Mouse (Mus musculus): ENCODE data around the gene Parn. TPM values are rescaled to one million over a fixed set of nuclear protein-coding genes. Genes with fewer than 3 reads are reported as not detected.

The Parn gene
- 9.3 and 15.1 TPM in 2 replicates for polyA plus RNA-seq (2012; rRNA removed)

DNA sequence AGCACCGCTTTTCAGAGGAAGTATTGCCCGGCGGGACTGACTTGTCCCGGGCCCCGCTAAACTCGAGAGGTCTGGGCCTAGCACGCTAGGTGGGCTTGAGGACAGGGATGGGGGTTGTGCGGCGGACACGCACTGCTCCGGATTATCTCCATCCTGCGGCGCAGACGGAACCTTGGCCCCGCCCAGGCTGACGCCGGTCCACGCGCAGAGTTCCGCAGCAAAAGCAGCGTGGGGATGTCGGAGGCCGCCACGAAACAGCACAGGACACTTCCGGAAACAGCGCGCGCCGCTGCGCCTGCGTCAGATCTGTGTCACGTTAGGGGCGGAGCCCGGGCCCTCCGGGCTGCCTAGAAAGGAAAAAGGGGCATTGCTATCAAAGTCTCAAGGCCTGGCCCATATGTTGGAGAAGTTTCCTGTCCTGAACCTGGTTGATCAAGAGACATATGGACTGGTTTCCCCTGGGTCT, at the start of gene Parn:
Parn (minus strand) TSS at position 293 of the 466 bp plus-strand sequence.
- Histone ChIP-seq H3K4me3 (replicated peaks; ENCODE audit: extremely low read depth, low read depth, low read length) (peak within 1 kb of the TSS; percentile 74), H3K4me1 (ENCODE audit: control insufficient read depth, insufficient read depth, low read length) (peaks cover 9% of the 10 kb centered on the region)
- WGBS, result under 1% methylated on average over 35 of the region's 35 CpGs
- TF ChIP-seq CTCF (IDR thresholded peaks at IDR 0.05; ENCODE audit: insufficient read depth, low read length), result no peak
- peak; percentile 89; the same call in 1 of the 2 replicates for TF ChIP-seq POLR2A (IDR thresholded peaks at IDR 0.05; ENCODE audit: borderline replicate concordance, extremely low read depth, low read depth, low read length)
- DNase-seq, result peak; percentile 93

DNA sequence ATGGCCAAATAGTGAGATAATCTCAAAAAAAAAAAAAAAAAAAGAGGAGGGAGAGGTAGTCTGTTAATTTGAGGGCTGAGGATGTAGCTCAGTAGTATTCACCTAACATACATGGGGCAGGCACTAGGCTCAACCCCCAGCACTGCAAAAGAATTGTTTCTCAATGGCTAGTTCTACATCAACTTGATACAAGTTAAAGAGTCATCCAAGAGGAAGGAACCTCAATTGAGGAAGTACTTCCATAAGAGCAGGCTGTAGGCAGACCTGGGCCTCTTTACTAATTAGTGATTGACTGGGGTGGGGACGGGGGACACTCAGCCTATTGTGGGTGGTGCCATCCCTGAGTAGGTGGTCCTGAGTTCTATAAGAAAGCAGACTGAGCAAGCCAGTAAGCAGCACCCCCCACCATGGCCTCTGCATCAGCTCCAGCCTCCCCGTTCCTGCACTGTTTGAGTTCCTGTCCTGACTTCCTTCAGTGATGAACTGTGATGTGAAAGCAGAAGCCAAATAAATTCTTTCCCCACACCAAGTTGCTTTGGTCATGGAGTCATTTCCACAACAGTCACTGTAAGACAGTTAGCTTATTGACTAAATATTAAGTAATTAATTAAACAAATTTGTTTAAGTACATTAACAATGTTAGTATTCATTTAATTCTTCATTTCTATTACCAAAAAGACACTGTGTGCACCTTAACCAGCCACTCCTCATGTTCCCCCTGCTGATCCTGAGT, 49.0 kb upstream of the Parn start:
- TF ChIP-seq CTCF (IDR thresholded peaks at IDR 0.05; ENCODE audit: insufficient read depth, low read length) (no peak), POLR2A (IDR thresholded peaks at IDR 0.05; ENCODE audit: borderline replicate concordance, extremely low read depth, low read depth, low read length) (no peak)
- WGBS, result 67% methylated on average over 2 of the region's 2 CpGs
- Histone ChIP-seq H3K4me1 (ENCODE audit: control insufficient read depth, insufficient read depth, low read length) (no peaks in the 10 kb centered on the region), H3K4me3 (replicated peaks; ENCODE audit: extremely low read depth, low read depth, low read length) (no peak overlapping the region)
- DNase-seq, result no peak

DNA sequence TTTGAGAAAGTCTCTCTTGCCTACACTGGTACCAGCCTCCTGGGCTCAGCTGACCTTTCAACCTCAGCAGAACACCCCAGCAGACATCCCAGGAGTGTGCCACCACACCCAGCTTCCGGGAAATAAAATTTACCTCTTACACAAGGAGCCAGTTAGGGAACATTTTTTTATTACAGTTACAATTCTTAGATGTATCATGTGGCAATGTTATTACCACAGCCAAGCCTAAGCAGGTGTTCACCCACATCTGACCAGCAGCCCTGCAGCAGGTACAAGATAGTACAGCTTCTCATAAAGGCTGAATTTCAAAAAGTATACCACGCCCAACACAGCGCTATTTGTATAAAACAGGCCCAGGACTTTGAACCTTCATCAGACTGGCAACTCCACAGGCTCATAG, 46.9 kb upstream of the Parn start:
- no peaks in the 10 kb centered on the region for H3K4me1 ChIP-seq (ENCODE audit: control insufficient read depth, insufficient read depth, low read length)
- TF ChIP-seq CTCF (IDR thresholded peaks at IDR 0.05; ENCODE audit: insufficient read depth, low read length) (no peak), POLR2A (IDR thresholded peaks at IDR 0.05; ENCODE audit: borderline replicate concordance, extremely low read depth, low read depth, low read length) (no peak)
- WGBS, result 82% methylated on average over 3 of the region's 3 CpGs
- H3K4me3 ChIP-seq (replicated peaks; ENCODE audit: extremely low read depth, low read depth, low read length), result no peak overlapping the region
- no peak for DNase-seq

DNA sequence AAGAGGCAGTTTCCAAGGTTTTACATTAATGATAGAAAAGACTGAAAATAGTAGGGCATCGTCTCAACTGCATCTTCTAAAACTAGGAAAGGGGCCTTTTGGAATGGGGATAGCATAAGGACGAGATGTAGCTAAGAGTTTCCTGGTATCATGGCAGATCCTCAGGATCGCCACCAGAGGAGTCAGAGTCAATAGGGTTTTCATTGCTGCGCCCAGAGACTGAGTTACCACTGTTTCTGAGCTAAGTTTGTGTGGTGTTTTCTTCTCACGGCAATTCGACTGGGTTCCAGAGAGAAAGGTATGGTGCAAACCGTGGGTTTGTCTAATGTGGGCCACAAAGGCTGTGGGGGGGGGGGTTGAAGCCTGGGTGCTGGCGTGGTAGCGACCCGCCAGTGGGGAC, 36.7 kb upstream of the Parn start:
- WGBS, result 93% methylated on average over 10 of the region's 10 CpGs
- H3K4me3 ChIP-seq (replicated peaks; ENCODE audit: extremely low read depth, low read depth, low read length), result no peak overlapping the region
- no peak for DNase-seq
- TF ChIP-seq POLR2A (IDR thresholded peaks at IDR 0.05; ENCODE audit: borderline replicate concordance, extremely low read depth, low read depth, low read length) (no peak), CTCF (IDR thresholded peaks at IDR 0.05; ENCODE audit: insufficient read depth, low read length) (no peak)
- no peaks in the 10 kb centered on the region for H3K4me1 ChIP-seq (ENCODE audit: control insufficient read depth, insufficient read depth, low read length)

DNA sequence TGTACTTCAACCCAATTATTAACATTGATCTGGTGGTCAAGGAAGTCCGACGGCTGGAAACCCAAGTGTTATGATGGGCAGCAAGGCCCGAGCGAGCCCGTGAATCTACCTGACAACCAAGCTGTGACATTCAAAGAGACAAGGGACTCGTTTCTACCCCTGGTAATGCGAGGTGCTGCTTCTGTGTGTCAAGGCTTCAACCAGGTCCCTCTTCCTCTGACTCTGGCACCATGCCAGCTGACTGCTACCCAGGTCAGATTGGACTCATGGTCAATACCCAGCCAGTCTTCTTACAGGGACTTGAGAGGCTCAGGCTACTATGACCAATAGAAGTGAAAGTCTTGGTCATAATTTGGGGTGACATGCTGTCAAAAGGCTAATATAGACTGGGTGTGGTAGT, 34.2 kb upstream of the Parn start:
- no peak for DNase-seq
- no peak for TF ChIP-seq CTCF (IDR thresholded peaks at IDR 0.05; ENCODE audit: insufficient read depth, low read length)
- no peak for TF ChIP-seq POLR2A (IDR thresholded peaks at IDR 0.05; ENCODE audit: borderline replicate concordance, extremely low read depth, low read depth, low read length)
- WGBS, result 93% methylated on average over 7 of the region's 7 CpGs
- H3K4me3 ChIP-seq (replicated peaks; ENCODE audit: extremely low read depth, low read depth, low read length), result no peak overlapping the region
- H3K4me1 ChIP-seq (ENCODE audit: control insufficient read depth, insufficient read depth, low read length), result no peaks in the 10 kb centered on the region

DNA sequence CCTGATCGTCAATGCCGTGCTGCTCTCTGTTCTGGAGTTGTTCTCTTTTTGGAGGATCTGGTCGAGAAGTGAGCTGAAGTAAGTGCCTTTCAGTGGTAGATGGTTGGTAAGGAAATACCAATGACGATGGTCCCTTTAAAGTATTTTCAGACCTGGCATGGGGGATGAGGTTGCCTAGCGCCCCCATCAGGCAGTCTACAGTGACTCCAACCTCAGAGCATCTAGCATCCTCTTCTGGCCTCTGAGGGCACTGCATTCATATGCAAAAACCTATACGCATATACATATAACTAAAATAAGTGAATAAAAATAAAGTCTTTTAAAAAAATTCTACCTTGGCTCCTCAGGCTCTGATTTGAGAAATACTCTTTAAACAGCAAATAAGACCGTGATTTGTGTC, 31.0 kb upstream of the Parn start:
- Histone ChIP-seq H3K4me3 (replicated peaks; ENCODE audit: extremely low read depth, low read depth, low read length) (no peak overlapping the region), H3K4me1 (ENCODE audit: control insufficient read depth, insufficient read depth, low read length) (no peaks in the 10 kb centered on the region)
- DNase-seq, result no peak
- WGBS, result 90% methylated on average over 7 of the region's 7 CpGs
- TF ChIP-seq POLR2A (IDR thresholded peaks at IDR 0.05; ENCODE audit: borderline replicate concordance, extremely low read depth, low read depth, low read length), result no peak
- peak; percentile 27; the same call in 1 of the 2 replicates for TF ChIP-seq CTCF (IDR thresholded peaks at IDR 0.05; ENCODE audit: insufficient read depth, low read length)

DNA sequence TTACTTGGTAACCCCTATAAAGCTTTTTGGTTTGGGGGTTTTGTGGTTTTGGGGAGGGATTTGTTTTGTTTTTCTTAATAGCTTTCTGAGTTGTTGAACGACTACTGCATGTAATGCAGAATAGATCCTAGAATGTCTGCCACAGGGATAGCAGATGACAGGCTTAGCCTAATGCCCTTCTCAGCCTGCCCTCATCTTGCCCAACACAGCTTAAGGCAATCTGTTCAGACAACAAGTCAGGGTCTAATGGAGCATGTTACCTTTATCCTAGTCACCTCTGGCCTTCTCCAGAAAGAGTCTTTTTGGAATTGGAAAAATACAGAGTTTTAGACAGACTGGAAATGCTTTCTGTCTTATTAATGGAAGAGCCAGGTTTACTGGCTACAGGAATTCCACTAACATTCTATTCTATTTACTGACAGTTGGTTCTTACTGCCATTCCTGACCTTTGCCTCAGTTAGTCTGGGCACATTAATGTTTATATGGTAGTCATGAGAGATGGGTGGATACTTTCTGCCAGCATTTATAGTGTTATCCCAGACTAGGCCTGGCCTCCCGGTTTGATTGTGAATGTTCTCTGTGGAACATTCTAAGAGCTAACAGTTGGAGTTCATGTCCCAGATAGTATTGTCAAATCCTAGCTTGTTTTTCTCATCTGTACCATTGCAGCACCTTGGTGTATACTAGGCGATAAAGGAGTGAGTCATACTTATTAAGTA, 10.8 kb upstream of the Parn start:
- WGBS, result 71% methylated on average over 3 of the region's 3 CpGs
- no peak for TF ChIP-seq CTCF (IDR thresholded peaks at IDR 0.05; ENCODE audit: insufficient read depth, low read length)
- H3K4me3 ChIP-seq (replicated peaks; ENCODE audit: extremely low read depth, low read depth, low read length), result no peak overlapping the region
- DNase-seq, result no peak
- no peaks in the 10 kb centered on the region for H3K4me1 ChIP-seq (ENCODE audit: control insufficient read depth, insufficient read depth, low read length)

DNA sequence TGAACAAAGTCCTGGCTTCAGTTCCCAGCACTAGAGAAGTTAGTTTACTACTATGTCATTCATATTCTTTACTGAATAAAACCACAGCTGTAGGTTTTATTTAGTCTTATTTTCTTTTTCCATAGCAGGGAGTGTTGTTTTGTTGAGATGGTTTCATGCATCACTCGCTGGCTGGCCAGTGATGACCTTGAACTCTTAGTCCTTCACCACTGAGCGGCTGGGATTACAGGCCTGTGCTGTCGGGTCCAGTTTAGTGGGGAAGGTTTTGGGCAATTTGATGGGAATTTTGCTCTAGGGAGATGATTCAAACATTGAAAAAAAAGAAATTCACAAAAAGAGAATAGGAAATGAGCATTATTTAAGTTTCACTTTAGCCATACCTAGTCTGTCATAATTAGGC, 6.5 kb upstream of the Parn start:
- WGBS, result 84% methylated on average over 3 of the region's 3 CpGs
- DNase-seq, result no peak
- no peak for TF ChIP-seq CTCF (IDR thresholded peaks at IDR 0.05; ENCODE audit: insufficient read depth, low read length)
- no peak for TF ChIP-seq POLR2A (IDR thresholded peaks at IDR 0.05; ENCODE audit: borderline replicate concordance, extremely low read depth, low read depth, low read length)
- peaks cover 2% of the 10 kb centered on the region for H3K4me1 ChIP-seq (ENCODE audit: control insufficient read depth, insufficient read depth, low read length)
- H3K4me3 ChIP-seq (replicated peaks; ENCODE audit: extremely low read depth, low read depth, low read length), result no peak overlapping the region

DNA sequence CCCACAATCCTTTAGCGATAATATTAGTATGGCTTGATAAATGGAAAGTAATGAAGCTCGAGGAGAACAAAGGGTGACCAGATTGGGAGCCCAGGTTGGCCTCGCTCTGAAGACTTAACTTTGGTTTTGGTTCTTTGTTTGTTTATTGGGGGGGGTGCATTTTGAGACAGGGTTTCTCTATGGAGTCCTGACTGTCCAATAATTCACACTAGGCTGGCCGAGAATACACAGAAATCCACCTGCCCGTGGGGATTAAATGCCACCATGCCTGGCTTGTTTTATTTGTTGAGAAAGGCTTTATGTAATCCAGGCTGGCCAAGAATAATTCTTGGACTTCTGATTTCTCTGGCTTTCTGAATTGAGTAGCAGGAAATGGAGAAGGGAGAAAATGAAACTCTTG, 5.1 kb upstream of the Parn start:
- DNase-seq, result no peak
- peak overlapping the region; percentile 73 for H3K4me3 ChIP-seq (replicated peaks; ENCODE audit: extremely low read depth, low read depth, low read length)
- 78% methylated on average over 5 of the region's 5 CpGs for WGBS

More for the DNA sequence above, 5.1 kb upstream of the Parn start:
- TF ChIP-seq POLR2A (IDR thresholded peaks at IDR 0.05; ENCODE audit: borderline replicate concordance, extremely low read depth, low read depth, low read length) (no peak), CTCF (IDR thresholded peaks at IDR 0.05; ENCODE audit: insufficient read depth, low read length) (no peak)
- H3K4me1 ChIP-seq (ENCODE audit: control insufficient read depth, insufficient read depth, low read length), result peaks cover 5% of the 10 kb centered on the region
